22 mouse cellular contexts compared by ENCODE assay signal in the genomic region with DNA sequence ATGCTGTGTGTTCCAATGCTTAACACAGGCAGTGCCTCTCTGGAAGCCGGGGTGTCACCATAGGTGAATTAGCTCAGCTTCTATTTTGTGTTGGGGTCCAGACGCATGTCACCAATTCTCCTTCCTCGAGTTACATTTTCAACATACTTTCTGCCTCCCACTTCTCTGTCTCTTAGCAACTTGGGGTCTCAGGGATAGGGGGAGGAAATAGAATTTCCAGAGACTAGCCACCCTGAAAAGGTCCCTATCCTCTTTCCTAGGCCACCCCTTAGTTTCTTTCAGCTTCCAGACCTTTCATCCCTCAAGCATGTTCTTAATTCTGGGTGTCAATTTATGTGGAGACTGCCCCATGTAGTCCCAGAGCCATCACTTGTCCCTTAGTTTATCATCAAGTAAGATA.
A peak's percentile ranks its signal among the peaks of the same experiment; 100 is the strongest.
DNase-seq lines count a peak whose midpoint lies in the region; ATAC-seq and TF ChIP-seq lines count a peak whose summit lies in the region.
"Had no signal": no experiment of that assay in that cellular context is flagged by ENCODE, and none has a peak within 500 bp of the region (broad histone marks: within the 10 kb centered on the region; RNA-seq: fewer than 3 reads in every experiment).

No protein-coding gene starts in this region.

- H3K36me3 ChIP-seq in kidney, embryonic 14.5 days (ENCODE audit: control insufficient read depth, insufficient read depth, low read length), result no peaks in the 10 kb centered on the region
- H3K36me3 ChIP-seq in kidney, embryonic 15.5 days, result no peaks in the 10 kb centered on the region
- no peaks in the 10 kb centered on the region for H3K36me3 ChIP-seq in kidney, embryonic 16.5 days (ENCODE audit: insufficient read depth, low read length)
- H3K36me3 ChIP-seq in kidney, postnatal 0 days (ENCODE audit: insufficient read depth, low read length), result no peaks in the 10 kb centered on the region
- H3K36me3 ChIP-seq in kidney, adult 2 months (ENCODE audit: control insufficient read depth, insufficient read depth, low read length), result no peaks in the 10 kb centered on the region
- H3K36me3 ChIP-seq: G1E had no signal

- H3K9ac ChIP-seq in kidney, embryonic 14.5 days (ENCODE audit: low read depth, low read length), result no peak overlapping the region
- H3K9ac ChIP-seq in kidney, embryonic 15.5 days, result no peak overlapping the region
- no peak overlapping the region for H3K9ac ChIP-seq in kidney, embryonic 16.5 days (replicated peaks; ENCODE audit: low read length)
- no peak overlapping the region for H3K9ac ChIP-seq in kidney, postnatal 0 days (ENCODE audit: low read depth, low read length)

- DNase-seq in kidney, postnatal 10 days, result no peak
- no peak for DNase-seq in kidney, adult 11 months
- DNase-seq in kidney, postnatal 14 days, result no peak
- DNase-seq in kidney, postnatal 0 days (ENCODE audit: low spot score), result peak; percentile 73
- no peak for DNase-seq in kidney, adult 2 months
- DNase-seq: adrenal gland, adult 2 months; adrenal gland, adult 8-10 months; adrenal gland, postnatal 10 days; adrenal gland, postnatal 14 days; adrenal gland, postnatal 25 days; adrenal gland, postnatal 36 days; B cell, adult 2 months; cerebellum, adult 11 months; cerebellum, adult 11-12 months had no signal

- H3K27me3 ChIP-seq in kidney, embryonic 14.5 days (ENCODE audit: control insufficient read depth, insufficient read depth, low read length), result no peaks in the 10 kb centered on the region
- H3K27me3 ChIP-seq in kidney, embryonic 15.5 days, result peaks cover 27% of the 10 kb centered on the region; the same call in 1 of the 2 replicates
- H3K27me3 ChIP-seq in kidney, embryonic 16.5 days (ENCODE audit: insufficient read depth, low read length), result no peaks in the 10 kb centered on the region
- H3K27me3 ChIP-seq in kidney, postnatal 0 days (ENCODE audit: insufficient read depth, low read length), result no peaks in the 10 kb centered on the region; the same call in 1 of the 2 replicates
- H3K27me3 ChIP-seq in kidney, adult 2 months (replicated peaks; ENCODE audit: control insufficient read depth, insufficient read depth, low read length), result no peaks in the 10 kb centered on the region
- H3K27me3 ChIP-seq: CH12.LX had no signal

- no peak overlapping the region; the same call in 1 of the 2 replicates for H3K27ac ChIP-seq in kidney, embryonic 14.5 days (ENCODE audit: low read depth, low read length)
- H3K27ac ChIP-seq in kidney, embryonic 15.5 days, result peak overlapping the region; percentile 22
- peak overlapping the region; percentile 67; the same call in 1 of the 2 replicates for H3K27ac ChIP-seq in kidney, embryonic 16.5 days (ENCODE audit: low read length)
- H3K27ac ChIP-seq in kidney, postnatal 0 days, result no peak overlapping the region
- H3K27ac ChIP-seq in kidney, adult 2 months (ENCODE audit: insufficient read depth, low read depth, low read length), result no peak overlapping the region

- 38% methylated on average over 3 of the region's 3 CpGs for WGBS in kidney, embryonic 14.5 days
- 46% methylated on average over 3 of the region's 3 CpGs for WGBS in kidney, embryonic 15.5 days
- 47% methylated on average over 3 of the region's 3 CpGs for WGBS in kidney, embryonic 16.5 days
- 47% methylated on average over 3 of the region's 3 CpGs for WGBS in kidney, postnatal 0 days
- WGBS in kidney, adult 2 months, result 70% methylated on average over 3 of the region's 3 CpGs

- TF ChIP-seq CTCF in kidney, postnatal 0 days (IDR thresholded peaks at IDR 0.05; ENCODE audit: low read depth), result no peak
- no peak for TF ChIP-seq CTCF in kidney, adult 2 months (conservative IDR thresholded peaks at IDR 0.05; ENCODE audit: insufficient read depth, insufficient read length, low read depth, low read length)

- no peak for TF ChIP-seq POLR2A in kidney, adult 2 months (IDR thresholded peaks at IDR 0.05; ENCODE audit: low read depth, low read length)

- no peak overlapping the region for H3K4me2 ChIP-seq in kidney, embryonic 14.5 days (replicated peaks; ENCODE audit: low read depth, low read length)
- no peak overlapping the region for H3K4me2 ChIP-seq in kidney, embryonic 15.5 days
- H3K4me2 ChIP-seq in kidney, embryonic 16.5 days (replicated peaks; ENCODE audit: low read depth, low read length), result no peak overlapping the region
- H3K4me2 ChIP-seq in kidney, postnatal 0 days (ENCODE audit: low read length), result no peak overlapping the region

- peaks cover 16% of the 10 kb centered on the region for H3K4me1 ChIP-seq in kidney, embryonic 14.5 days (ENCODE audit: control insufficient read depth, insufficient read depth, low read length)
- H3K4me1 ChIP-seq in kidney, embryonic 15.5 days, result peaks cover 35% of the 10 kb centered on the region
- H3K4me1 ChIP-seq in kidney, embryonic 16.5 days (ENCODE audit: insufficient read depth, low read length), result peaks cover 36% of the 10 kb centered on the region
- 0 out of 2 replicates have a peak, but pooled peaks cover 8% of the 10 kb centered on the region for H3K4me1 ChIP-seq in kidney, postnatal 0 days (replicated peaks; ENCODE audit: insufficient read depth, low read length)
- no peaks in the 10 kb centered on the region for H3K4me1 ChIP-seq in kidney, adult 2 months (ENCODE audit: control insufficient read depth, insufficient read depth, low read length)

- H3K9me3 ChIP-seq in kidney, embryonic 14.5 days (ENCODE audit: control insufficient read depth, low read length), result no peaks in the 10 kb centered on the region
- no peaks in the 10 kb centered on the region for H3K9me3 ChIP-seq in kidney, embryonic 15.5 days (replicated peaks)
- no peaks in the 10 kb centered on the region for H3K9me3 ChIP-seq in kidney, embryonic 16.5 days (ENCODE audit: low read length)
- no peaks in the 10 kb centered on the region for H3K9me3 ChIP-seq in kidney, postnatal 0 days (replicated peaks; ENCODE audit: low read length)

- peak; percentile 61; the same call in 1 of the 2 replicates for ATAC-seq in kidney, embryonic 14.5 days (ENCODE audit: low FRiP score, low TSS enrichment)
- ATAC-seq in kidney, embryonic 15.5 days (replicated peaks; ENCODE audit: low FRiP score), result peak; percentile 55
- no peak for ATAC-seq in kidney, embryonic 16.5 days (ENCODE audit: low FRiP score, low TSS enrichment)
- ATAC-seq in kidney, postnatal 0 days (replicated peaks; ENCODE audit: low FRiP score, low read depth), result no peak
- ATAC-seq: activated CD4-positive, CD25-positive, alpha-beta regulatory T cell, adult 4 months; CD4-positive, CD25-positive, alpha-beta regulatory T cell, adult 4 months; Patski had no signal

- H3K4me3 ChIP-seq in kidney, embryonic 14.5 days (ENCODE audit: low read length), result no peak overlapping the region
- no peak overlapping the region for H3K4me3 ChIP-seq in kidney, embryonic 15.5 days (replicated peaks)
- H3K4me3 ChIP-seq in kidney, embryonic 16.5 days (ENCODE audit: low read length), result no peak overlapping the region
- H3K4me3 ChIP-seq in kidney, postnatal 0 days (replicated peaks; ENCODE audit: low read depth, low read length), result no peak overlapping the region
- no peak overlapping the region for H3K4me3 ChIP-seq in kidney, adult 2 months (ENCODE audit: insufficient read depth, low read depth, low read length)

Comparison
In these comparisons a context has a peak if more than half of its experiments do, and no peak if none do; other contexts are left out.
1. ATAC-seq: peak in kidney, embryonic 14.5 days (single experiment) and kidney, embryonic 15.5 days (single experiment); none in kidney, embryonic 16.5 days (single experiment) and kidney, postnatal 0 days (single experiment).
2. H3K27ac ChIP-seq: peak in kidney, embryonic 15.5 days (single experiment) and kidney, embryonic 16.5 days (single experiment); none in kidney, embryonic 14.5 days (single experiment), kidney, postnatal 0 days (single experiment) and kidney, adult 2 months (single experiment).